Mouse (Mus musculus): ENCODE measurements at regions not wholly inside any gene's neighbourhood (a gene's known extent, or its start where the extent isn't known, plus 50 kb on each side); places are given as distances from the start of the nearest gene placed in this dataset.

DNA sequence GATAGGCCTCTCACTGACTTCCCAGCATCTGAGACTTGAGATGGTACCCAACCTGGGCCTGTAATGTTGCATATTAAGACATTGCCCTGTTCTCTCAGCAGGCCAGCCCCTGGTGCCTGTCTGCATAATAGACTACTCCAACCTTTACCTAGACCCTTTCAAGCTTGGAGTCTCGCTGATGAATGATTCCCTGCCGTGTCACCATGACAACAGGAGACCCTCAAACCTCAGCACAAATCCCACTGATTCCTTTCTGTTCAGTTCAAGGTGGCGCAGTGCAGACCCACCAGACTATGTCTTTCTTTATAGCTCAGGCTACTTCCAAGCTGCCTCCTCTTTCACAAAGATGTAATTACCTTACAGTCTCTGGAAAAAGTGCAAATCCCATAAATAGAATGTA, 172.0 kb downstream of the Dcdc2c start:
- no peaks in the 10 kb centered on the region for H3K4me1 ChIP-seq (ENCODE audit: control insufficient read depth, insufficient read depth, low read length)
- WGBS, result 79% methylated on average over 3 of the region's 3 CpGs
- H3K27ac ChIP-seq (ENCODE audit: insufficient read depth, low read depth, low read length), result no peak overlapping the region
- TF ChIP-seq POLR2A (IDR thresholded peaks at IDR 0.05; ENCODE audit: insufficient read depth, low read depth, low read length), result no peak
- TF ChIP-seq CTCF (IDR thresholded peaks at IDR 0.05; ENCODE audit: insufficient read depth, low read depth, low read length), result no peak
- H3K4me3 ChIP-seq (ENCODE audit: insufficient read depth, low read depth, low read length), result no peak overlapping the region

DNA sequence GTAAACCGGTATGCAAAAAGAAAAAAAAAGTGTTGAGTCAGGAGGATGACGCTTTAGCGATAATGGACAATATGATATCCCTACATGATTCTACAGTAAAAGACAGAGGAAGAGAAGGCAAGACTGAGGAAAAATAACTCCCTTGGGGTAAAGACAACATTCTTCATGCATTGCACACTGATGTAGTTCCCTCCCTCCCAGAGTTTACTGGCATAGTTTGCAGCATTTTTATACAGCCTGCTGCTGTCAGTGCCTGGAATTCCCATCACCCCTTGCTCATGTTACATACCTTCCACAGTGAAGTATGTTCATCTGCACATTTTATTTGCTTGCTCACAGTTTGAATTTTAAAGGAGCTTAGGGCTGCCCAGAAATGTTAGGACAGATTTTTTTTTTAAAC, 174.2 kb downstream of the Dcdc2c start:
- no peak for TF ChIP-seq CTCF (IDR thresholded peaks at IDR 0.05; ENCODE audit: insufficient read depth, low read depth, low read length)
- no peak for TF ChIP-seq POLR2A (IDR thresholded peaks at IDR 0.05; ENCODE audit: insufficient read depth, low read depth, low read length)
- 90% methylated on average over 3 of the region's 3 CpGs for WGBS
- no peaks in the 10 kb centered on the region for H3K4me1 ChIP-seq (ENCODE audit: control insufficient read depth, insufficient read depth, low read length)
- no peak overlapping the region for H3K4me3 ChIP-seq (ENCODE audit: insufficient read depth, low read depth, low read length)
- no peak overlapping the region for H3K27ac ChIP-seq (ENCODE audit: insufficient read depth, low read depth, low read length)

DNA sequence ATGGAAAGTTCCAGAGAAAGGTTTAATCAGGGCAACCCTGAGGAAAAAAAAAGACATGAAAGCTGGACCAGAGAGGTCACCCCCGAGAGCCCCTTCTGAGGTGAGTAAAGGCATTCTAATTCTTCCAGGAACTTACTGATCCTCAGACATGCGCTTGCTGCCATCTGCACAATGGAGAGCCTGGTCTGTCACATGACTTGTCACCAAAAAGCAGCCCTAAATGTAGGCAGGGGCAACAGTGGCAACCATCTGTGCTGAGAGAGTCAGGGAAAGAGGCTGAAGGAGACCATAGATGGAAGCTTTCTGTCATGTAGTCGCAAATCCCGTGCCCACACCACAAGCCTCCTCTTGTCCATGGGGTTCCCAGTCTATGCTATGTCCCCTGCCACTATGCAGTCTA, 174.8 kb downstream of the Dcdc2c start:
- 64% methylated on average over 4 of the region's 4 CpGs for WGBS
- H3K4me1 ChIP-seq (ENCODE audit: control insufficient read depth, insufficient read depth, low read length), result no peaks in the 10 kb centered on the region
- no peak overlapping the region for H3K27ac ChIP-seq (ENCODE audit: insufficient read depth, low read depth, low read length)
- TF ChIP-seq CTCF (IDR thresholded peaks at IDR 0.05; ENCODE audit: insufficient read depth, low read depth, low read length) (no peak), POLR2A (IDR thresholded peaks at IDR 0.05; ENCODE audit: insufficient read depth, low read depth, low read length) (no peak)
- H3K4me3 ChIP-seq (ENCODE audit: insufficient read depth, low read depth, low read length), result no peak overlapping the region

DNA sequence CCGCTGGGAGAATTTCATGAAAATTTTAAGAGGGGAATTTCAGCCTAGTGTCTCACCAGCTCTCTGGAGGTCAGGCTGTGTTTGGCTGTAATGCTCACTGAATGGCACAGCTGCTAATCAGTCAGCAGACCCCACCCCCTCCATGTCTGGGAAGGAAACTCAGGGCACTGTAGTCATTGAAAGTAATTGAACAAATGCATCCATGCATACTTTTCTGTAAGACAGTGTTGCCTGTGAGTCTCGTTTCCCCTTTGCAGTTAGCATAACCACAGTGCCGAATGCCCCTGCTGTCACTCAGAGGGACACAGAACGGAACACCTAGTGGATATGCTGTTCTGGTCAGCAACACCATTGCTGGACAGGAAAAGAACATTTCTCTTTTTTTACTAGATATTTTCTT, 175.4 kb downstream of the Dcdc2c start:
- TF ChIP-seq CTCF (IDR thresholded peaks at IDR 0.05; ENCODE audit: insufficient read depth, low read depth, low read length) (no peak), POLR2A (IDR thresholded peaks at IDR 0.05; ENCODE audit: insufficient read depth, low read depth, low read length) (no peak)
- H3K4me3 ChIP-seq (ENCODE audit: insufficient read depth, low read depth, low read length), result no peak overlapping the region
- 48% methylated on average over 4 of the region's 4 CpGs for WGBS
- no peak overlapping the region for H3K27ac ChIP-seq (ENCODE audit: insufficient read depth, low read depth, low read length)
- H3K4me1 ChIP-seq (ENCODE audit: control insufficient read depth, insufficient read depth, low read length), result no peaks in the 10 kb centered on the region

DNA sequence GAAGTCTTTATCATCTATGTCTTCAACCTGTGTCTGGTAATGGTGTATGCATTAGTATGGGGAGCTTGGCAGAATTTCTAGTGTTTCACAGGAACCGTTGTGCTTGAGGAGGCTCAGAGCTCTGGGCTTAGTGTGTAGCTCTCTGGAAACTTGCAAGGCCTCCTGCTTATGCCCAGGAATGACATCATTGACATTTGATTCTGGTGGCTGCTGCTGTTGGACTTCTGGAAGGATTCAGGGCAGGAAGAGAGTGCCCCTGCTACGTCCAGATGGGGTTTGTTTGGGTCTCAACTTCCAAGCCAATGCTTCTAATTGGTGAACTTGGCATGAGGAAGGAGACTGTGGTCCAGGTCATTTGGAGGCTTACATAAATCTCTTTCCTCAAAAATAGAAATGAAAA, 186.9 kb downstream of the Dcdc2c start:
- TF ChIP-seq CTCF (IDR thresholded peaks at IDR 0.05; ENCODE audit: insufficient read depth, low read depth, low read length), result no peak
- TF ChIP-seq POLR2A (IDR thresholded peaks at IDR 0.05; ENCODE audit: insufficient read depth, low read depth, low read length), result no peak
- no peak overlapping the region for H3K4me3 ChIP-seq (ENCODE audit: insufficient read depth, low read depth, low read length)
- no peaks in the 10 kb centered on the region for H3K4me1 ChIP-seq (ENCODE audit: control insufficient read depth, insufficient read depth, low read length)
- 68% methylated on average over 2 of the region's 2 CpGs for WGBS
- no peak overlapping the region for H3K27ac ChIP-seq (ENCODE audit: insufficient read depth, low read depth, low read length)

DNA sequence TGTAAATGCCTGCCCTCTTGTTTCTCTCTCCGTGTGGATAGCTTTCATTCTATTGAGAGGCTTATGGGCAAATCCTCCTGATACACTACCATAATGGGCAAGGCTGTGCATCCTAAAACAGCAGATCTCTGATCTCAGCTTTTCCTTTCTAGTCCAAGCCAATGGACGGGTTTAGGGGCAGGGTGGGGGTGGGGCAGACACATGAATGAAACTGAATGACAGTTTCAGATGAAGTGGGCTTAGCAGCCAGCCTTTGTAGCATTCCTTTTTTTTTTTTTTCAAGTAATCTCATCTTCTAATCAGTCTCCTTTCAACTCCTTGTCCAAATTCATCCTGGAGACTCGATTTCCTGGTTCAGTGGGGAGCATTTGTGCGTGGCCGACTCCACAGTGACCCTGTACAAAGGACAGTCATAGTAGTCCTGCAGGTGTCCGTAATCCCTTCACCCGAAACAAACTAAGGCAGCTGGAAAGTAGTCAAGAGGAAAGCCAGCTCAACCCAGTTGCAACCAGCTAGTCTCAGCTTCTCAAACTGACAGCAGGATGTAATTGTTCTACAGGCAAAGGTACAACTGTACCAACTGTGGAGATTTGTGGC, 193.4 kb downstream of the Dcdc2c start:
- 56% methylated on average over 7 of the region's 7 CpGs for WGBS
- no peak overlapping the region for H3K4me3 ChIP-seq (ENCODE audit: insufficient read depth, low read depth, low read length)
- H3K27ac ChIP-seq (ENCODE audit: insufficient read depth, low read depth, low read length), result no peak overlapping the region
- TF ChIP-seq POLR2A (IDR thresholded peaks at IDR 0.05; ENCODE audit: insufficient read depth, low read depth, low read length), result no peak
- TF ChIP-seq CTCF (IDR thresholded peaks at IDR 0.05; ENCODE audit: insufficient read depth, low read depth, low read length), result no peak
- H3K4me1 ChIP-seq (ENCODE audit: control insufficient read depth, insufficient read depth, low read length), result no peaks in the 10 kb centered on the region

DNA sequence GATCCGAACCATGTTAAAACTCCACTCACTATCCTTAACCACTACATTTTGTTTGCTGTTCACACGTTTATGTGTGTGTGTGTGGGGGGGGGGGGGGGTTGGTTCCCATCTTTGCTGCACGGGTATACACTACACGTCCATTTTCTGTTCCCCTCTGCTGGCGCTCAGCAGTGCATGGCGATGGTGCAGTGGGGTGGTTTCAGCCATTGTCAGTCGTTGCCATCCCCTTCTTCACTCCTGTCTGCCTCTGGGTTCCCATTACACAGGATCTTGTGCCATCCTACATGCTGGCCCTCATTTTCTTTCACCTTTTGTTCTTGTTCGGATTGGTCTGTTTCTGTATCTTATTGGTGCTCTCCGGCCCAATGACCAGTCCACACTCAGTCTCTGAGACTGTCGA, 194.4 kb downstream of the Dcdc2c start:
- Histone ChIP-seq H3K27ac (ENCODE audit: insufficient read depth, low read depth, low read length) (no peak overlapping the region), H3K4me1 (ENCODE audit: control insufficient read depth, insufficient read depth, low read length) (no peaks in the 10 kb centered on the region), H3K4me3 (ENCODE audit: insufficient read depth, low read depth, low read length) (no peak overlapping the region)
- TF ChIP-seq POLR2A (IDR thresholded peaks at IDR 0.05; ENCODE audit: insufficient read depth, low read depth, low read length), result no peak
- TF ChIP-seq CTCF (IDR thresholded peaks at IDR 0.05; ENCODE audit: insufficient read depth, low read depth, low read length), result no peak
- 85% methylated on average over 10 of the region's 10 CpGs for WGBS

DNA sequence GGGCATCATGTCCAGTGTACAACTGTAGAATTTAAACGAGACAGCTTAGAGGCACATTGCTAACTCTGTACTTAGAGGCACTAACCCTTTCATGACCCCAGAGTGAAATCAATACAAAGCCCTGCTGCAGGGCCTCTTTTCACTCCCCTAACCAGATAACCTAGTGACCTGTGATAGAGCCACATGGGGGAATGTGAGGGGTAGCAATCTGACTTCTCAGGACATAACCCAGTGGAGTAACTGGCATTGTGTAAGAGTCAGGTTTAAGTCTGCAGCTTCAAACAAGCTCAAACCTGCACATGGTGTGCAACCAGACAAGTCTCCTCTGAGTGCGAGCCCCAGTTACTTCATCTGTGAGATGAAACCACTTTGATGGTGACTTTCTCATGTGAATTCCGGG, 199.1 kb downstream of the Dcdc2c start:
- TF ChIP-seq POLR2A (IDR thresholded peaks at IDR 0.05; ENCODE audit: insufficient read depth, low read depth, low read length), result no peak
- no peak for TF ChIP-seq CTCF (IDR thresholded peaks at IDR 0.05; ENCODE audit: insufficient read depth, low read depth, low read length)
- no peak overlapping the region for H3K4me3 ChIP-seq (ENCODE audit: insufficient read depth, low read depth, low read length)
- 69% methylated on average over 3 of the region's 3 CpGs for WGBS
- no peak overlapping the region for H3K27ac ChIP-seq (ENCODE audit: insufficient read depth, low read depth, low read length)
- no peaks in the 10 kb centered on the region for H3K4me1 ChIP-seq (ENCODE audit: control insufficient read depth, insufficient read depth, low read length)

DNA sequence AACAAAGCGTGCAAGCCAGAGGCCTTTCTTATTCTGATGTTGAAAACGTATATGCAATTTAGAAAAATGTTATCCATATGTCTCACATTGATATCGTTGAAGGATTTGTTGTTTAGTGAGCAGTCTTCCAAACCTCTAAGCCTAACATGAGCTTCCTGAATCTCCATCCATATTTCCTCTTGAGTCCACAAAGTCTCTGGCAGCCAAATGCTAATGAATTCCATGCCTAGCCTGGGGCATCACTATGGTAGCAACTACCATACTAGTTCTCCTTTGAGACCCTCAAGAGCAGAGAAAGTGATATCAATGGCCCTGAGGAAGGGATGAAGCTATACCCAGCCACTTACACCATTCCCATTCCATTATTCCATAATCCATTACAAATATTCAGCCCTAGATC, 199.6 kb downstream of the Dcdc2c start:
- 87% methylated on average over 3 of the region's 3 CpGs for WGBS
- H3K4me1 ChIP-seq (ENCODE audit: control insufficient read depth, insufficient read depth, low read length), result no peaks in the 10 kb centered on the region
- no peak overlapping the region for H3K4me3 ChIP-seq (ENCODE audit: insufficient read depth, low read depth, low read length)
- TF ChIP-seq CTCF (IDR thresholded peaks at IDR 0.05; ENCODE audit: insufficient read depth, low read depth, low read length) (no peak), POLR2A (IDR thresholded peaks at IDR 0.05; ENCODE audit: insufficient read depth, low read depth, low read length) (no peak)
- H3K27ac ChIP-seq (ENCODE audit: insufficient read depth, low read depth, low read length), result no peak overlapping the region

DNA sequence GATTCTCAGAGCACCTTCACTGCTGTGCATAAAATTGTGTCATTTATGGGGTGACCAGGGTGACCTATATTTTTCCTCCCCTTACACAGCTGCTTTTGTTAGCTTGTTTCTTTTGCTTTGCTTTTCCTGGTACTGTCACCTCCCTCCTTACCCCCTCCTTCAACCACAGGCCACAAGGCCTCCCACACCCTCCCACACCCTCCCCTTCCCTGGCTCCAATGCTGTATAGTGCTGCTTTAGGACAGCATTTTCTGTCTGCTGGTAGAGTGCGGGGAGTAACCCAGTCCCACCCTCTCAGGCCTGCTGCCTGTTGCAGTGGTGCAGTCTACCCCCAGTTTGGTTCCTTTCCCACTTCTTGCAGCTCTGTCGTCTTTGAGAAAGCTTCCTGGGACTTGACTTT, 209.5 kb downstream of the Dcdc2c start:
- no peak overlapping the region for H3K27ac ChIP-seq (ENCODE audit: insufficient read depth, low read depth, low read length)
- TF ChIP-seq CTCF (IDR thresholded peaks at IDR 0.05; ENCODE audit: insufficient read depth, low read depth, low read length) (no peak), POLR2A (IDR thresholded peaks at IDR 0.05; ENCODE audit: insufficient read depth, low read depth, low read length) (no peak)
- H3K4me3 ChIP-seq (ENCODE audit: insufficient read depth, low read depth, low read length), result no peak overlapping the region
- WGBS, result 79% methylated on average over 2 of the region's 2 CpGs
- peaks cover 2% of the 10 kb centered on the region for H3K4me1 ChIP-seq (ENCODE audit: control insufficient read depth, insufficient read depth, low read length)

All from olfactory bulb, adult 2 months (tissue).